Mouse (Mus musculus) heart, adult 2 months (tissue): ENCODE data around the gene Gabrb1. TPM values are rescaled to one million over a fixed set of nuclear protein-coding genes. Genes with fewer than 3 reads are reported as not detected.

Experiments used
- DNase-seq, 2 experiments: peaks; one replicate each; pipeline ENCODE4 v3.0.0; 2021
- H3K27ac ChIP-seq: fragments of 200-600 bp; 2 replicates; pipeline ENCODE4 v1.8.1; 2022
- H3K27me3 ChIP-seq: fragments of 200-500 bp; 2 replicates; pipeline ENCODE4 v1.6.1; 2012; ENCODE audit warnings: mild to moderate bottlenecking, low read length, inconsistent platforms, mixed read lengths; ENCODE audit not compliant: control insufficient read depth, insufficient read depth
- H3K36me3 ChIP-seq: fragments of 200-500 bp; 2 replicates; pipeline ENCODE4 v1.6.1; 2012; ENCODE audit warnings: low read length, inconsistent platforms; ENCODE audit not compliant: control insufficient read depth, insufficient read depth
- H3K4me1 ChIP-seq: fragments of 200-500 bp; 2 replicates; pipeline ENCODE4 v1.6.1; 2011; ENCODE audit warnings: low read length; ENCODE audit not compliant: control insufficient read depth, insufficient read depth
- H3K4me3 ChIP-seq: fragments of 200-600 bp; 2 replicates; pipeline ENCODE4 v1.8.1; 2022
- H3K79me2 ChIP-seq: fragments of 200-500 bp; replicated peaks from 2 replicates; pipeline ENCODE4 v1.6.1; 2012; ENCODE audit warnings: mild to moderate bottlenecking, inconsistent platforms, low read length, moderate library complexity, mixed read lengths; ENCODE audit not compliant: control insufficient read depth, insufficient read depth
- H3K9ac ChIP-seq: fragments of 200-500 bp; 2 replicates; pipeline ENCODE4 v1.6.1; 2012; ENCODE audit warnings: low read depth, mild to moderate bottlenecking, control low read depth, inconsistent platforms, low read length, mixed read lengths
- CTCF ChIP-seq: fragments of 200-600 bp; IDR thresholded peaks from 2 replicates; pipeline ENCODE4 v1.8.1; 2022; ENCODE audit warnings: antibody characterized with exemption, mild to moderate bottlenecking, moderate library complexity
- EP300 ChIP-seq: fragments of 200-500 bp; IDR thresholded peaks from 2 replicates; pipeline ENCODE4 v1.6.1; 2011; ENCODE audit warnings: low read depth, low read length, control low read depth; ENCODE audit not compliant: insufficient read depth
- POLR2A ChIP-seq: fragments of 200-500 bp; IDR thresholded peaks from 2 replicates; pipeline ENCODE4 v1.6.1; 2011; ENCODE audit warnings: mild to moderate bottlenecking, low read depth, low read length, control low read depth; ENCODE audit not compliant: insufficient read depth
- WGBS: fragments of 180-500 bp; shearing (Covaris S2); methylation state at CpG from one replicate; pipeline ENCODE4 v1.1.7; 2018; 5-methylcytosine and 5-hydroxymethylcytosine counted together
- intact Hi-C: fragments of 180-260 bp; cut with DNase I; formaldehyde crosslinking; loops from one replicate; pipeline ENCODE4 v1.15.1; 2025
- polyA plus RNA-seq: library from polyadenylated mRNA; depleted of rRNA; stranded (reverse); fragments of >200 nt; gene quantifications from 2 replicates; pipeline ENCODE4 v1.2.3, GENCODE M21; 2012; rRNA removed
- total RNA-seq, 2 experiments: library from RNA; stranded (reverse); gene quantifications; 2 replicates each; pipeline ENCODE4 v1.2.3; 2021

Gabrb1 gene
- total and polyA plus RNA-seq, 3 experiments: not detected

DNA sequence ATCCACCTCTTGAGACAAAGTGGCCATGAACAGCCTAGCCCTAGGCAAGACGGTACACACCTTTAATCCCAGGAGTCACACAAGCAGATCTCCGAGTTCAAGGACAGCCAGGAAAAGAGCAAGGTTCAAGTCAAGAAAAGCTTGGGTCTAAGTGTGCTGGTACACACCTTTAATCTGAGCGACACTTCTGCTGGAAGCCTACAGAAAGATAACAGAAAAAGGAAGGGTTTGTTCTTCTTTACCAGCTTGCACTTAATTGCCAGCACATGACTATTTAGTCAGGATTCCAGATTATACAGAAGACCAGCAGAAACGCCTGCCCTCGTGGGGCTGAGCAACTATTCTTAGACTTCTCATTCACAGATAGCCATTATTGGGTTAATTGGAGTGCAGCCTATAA is 534.0 kb downstream of the Gabrb1 start:
- WGBS: 79% methylated on average over 5 of the region's 5 CpGs
- H3K27me3 ChIP-seq: no peaks in the 10 kb centered on the region
- no peaks in the 10 kb centered on the region for H3K4me1 ChIP-seq
- DNase-seq: no peak
- TF ChIP-seq POLR2A (no peak), CTCF (no peak), EP300 (no peak)
- H3K79me2 ChIP-seq: no peaks in the 10 kb centered on the region
- no peak overlapping the region for H3K9ac ChIP-seq
- H3K36me3 ChIP-seq: no peaks in the 10 kb centered on the region
- intact Hi-C loops: no loop called here
- no peak overlapping the region for H3K4me3 ChIP-seq
- no peak overlapping the region for H3K27ac ChIP-seq

DNA sequence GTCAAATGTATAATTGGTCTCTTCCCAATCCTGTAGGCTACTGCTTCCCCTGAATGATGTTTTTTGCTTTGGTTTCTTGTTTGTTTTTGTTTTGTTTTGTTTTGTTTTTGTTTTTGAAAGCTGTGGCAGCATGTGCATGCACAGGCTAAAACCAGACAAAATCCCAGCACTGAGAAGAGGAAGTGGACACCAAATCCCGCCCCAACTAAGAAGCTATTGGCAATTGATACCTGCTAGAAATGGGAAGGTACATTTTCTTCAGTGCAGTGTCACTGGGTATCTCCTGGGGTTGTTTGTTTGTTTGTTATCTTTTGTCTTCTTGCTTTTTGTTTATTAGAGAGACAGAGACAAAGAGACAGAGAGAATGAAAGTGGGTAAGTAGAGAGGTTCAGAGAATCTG is 537.5 kb downstream of the Gabrb1 start:
- Histone ChIP-seq H3K4me1 (no peaks in the 10 kb centered on the region), H3K79me2 (no peaks in the 10 kb centered on the region), H3K9ac (no peak overlapping the region), H3K4me3 (no peak overlapping the region), H3K27ac (no peak overlapping the region), H3K36me3 (no peaks in the 10 kb centered on the region), H3K27me3 (no peaks in the 10 kb centered on the region)
- DNase-seq: no peak
- no peak for TF ChIP-seq POLR2A
- TF ChIP-seq EP300: no peak
- TF ChIP-seq CTCF: no peak
- WGBS: 74% methylated on average over 1 of the region's 1 CpGs
- intact Hi-C loops: no loop called here

Other genes starting within 250 kb of the Gabrb1 start
- gene Cox7b2, start 109.9 kb upstream of the Gabrb1 start, total RNA-seq: not detected
- not detected in 2 replicates for gene Cox7b2, start 109.9 kb upstream of the Gabrb1 start, polyA plus RNA-seq
- not detected for gene Gabra4, start 195 bp downstream of the Gabrb1 start, total RNA-seq
- gene Gabra4, start 195 bp downstream of the Gabrb1 start, polyA plus RNA-seq: not detected in 2 replicates